Mouse (Mus musculus): ENCODE data around the gene Lrrfip2. TPM values are rescaled to one million over a fixed set of nuclear protein-coding genes. Genes with fewer than 3 reads are reported as not detected.

Gene Lrrfip2
- total and polyA plus RNA-seq, 2 experiments from 2014 or later: 38.9 to 41.7 TPM

- H3K4me2 ChIP-seq (ENCODE audit: low read depth): no peak overlapping the region
- ATAC-seq (no peak), DNase-seq (peak; percentile 7)
- H3K27me3 ChIP-seq (ENCODE audit: insufficient read depth, low read length): no peaks in the 10 kb centered on the region
- H3K27ac ChIP-seq (ENCODE audit: low read depth, low read length): no peak overlapping the region
- no peaks in the 10 kb centered on the region for H3K4me1 ChIP-seq (ENCODE audit: insufficient read depth)
- no peak overlapping the region for H3K9ac ChIP-seq
- H3K36me3 ChIP-seq (ENCODE audit: insufficient read depth): peaks cover 59% of the 10 kb centered on the region
- peak; percentile 52 for TF ChIP-seq CTCF (IDR thresholded peaks at IDR 0.05; ENCODE audit: low read depth)
- WGBS: 78% methylated on average over 7 of the region's 7 CpGs
- no peaks in the 10 kb centered on the region for H3K9me3 ChIP-seq (ENCODE audit: low read length)
- H3K4me3 ChIP-seq (ENCODE audit: low read depth, low read length): no peak overlapping the region
Observed at GRCm38 (mm10) chr9:111252161-111252869, 134.9 kb downstream of the Lrrfip2 start.

- ATAC-seq (peak; percentile 79), DNase-seq (peak; percentile 45)
- Histone ChIP-seq H3K4me1 (ENCODE audit: insufficient read depth) (no peaks in the 10 kb centered on the region), H3K27me3 (ENCODE audit: insufficient read depth, low read length) (no peaks in the 10 kb centered on the region), H3K9ac (no peak overlapping the region), H3K9me3 (ENCODE audit: low read length) (no peaks in the 10 kb centered on the region), H3K4me3 (ENCODE audit: low read depth, low read length) (no peak overlapping the region), H3K36me3 (ENCODE audit: insufficient read depth) (peaks cover 49% of the 10 kb centered on the region), H3K27ac (ENCODE audit: low read depth, low read length) (no peak overlapping the region), H3K4me2 (ENCODE audit: low read depth) (no peak overlapping the region)
- no peak for TF ChIP-seq CTCF (IDR thresholded peaks at IDR 0.05; ENCODE audit: low read depth)
- WGBS: 29% methylated on average over 1 of the region's 1 CpGs
Observed at GRCm38 (mm10) chr9:111260360-111260985, 143.1 kb downstream of the Lrrfip2 start.

GRCm38 (mm10) chr9:111261356-111261755 is 144.0 kb downstream of the Lrrfip2 start:
- H3K36me3 ChIP-seq (ENCODE audit: insufficient read depth): peaks cover 46% of the 10 kb centered on the region
- TF ChIP-seq CTCF (IDR thresholded peaks at IDR 0.05; ENCODE audit: low read depth): no peak
- ATAC-seq (no peak), DNase-seq (no peak)
- H3K9me3 ChIP-seq (ENCODE audit: low read length): no peaks in the 10 kb centered on the region
- WGBS: 96% methylated on average over 4 of the region's 4 CpGs
- H3K27me3 ChIP-seq (ENCODE audit: insufficient read depth, low read length): no peaks in the 10 kb centered on the region
- no peaks in the 10 kb centered on the region for H3K4me1 ChIP-seq (ENCODE audit: insufficient read depth)
- no peak overlapping the region for H3K4me3 ChIP-seq (ENCODE audit: low read depth, low read length)
- H3K4me2 ChIP-seq (ENCODE audit: low read depth): no peak overlapping the region
- no peak overlapping the region for H3K9ac ChIP-seq
- H3K27ac ChIP-seq (ENCODE audit: low read depth, low read length): no peak overlapping the region

- no peak for TF ChIP-seq CTCF (IDR thresholded peaks at IDR 0.05; ENCODE audit: low read depth)
- no peak overlapping the region for H3K27ac ChIP-seq (ENCODE audit: low read depth, low read length)
- H3K36me3 ChIP-seq (ENCODE audit: insufficient read depth): peaks cover 22% of the 10 kb centered on the region
- WGBS: 96% methylated on average over 2 of the region's 2 CpGs
- no peak overlapping the region for H3K4me3 ChIP-seq (ENCODE audit: low read depth, low read length)
- no peak for DNase-seq
- no peak overlapping the region for H3K9ac ChIP-seq
- H3K9me3 ChIP-seq (ENCODE audit: low read length): no peaks in the 10 kb centered on the region
- peaks cover 10% of the 10 kb centered on the region; the same call in 1 of the 2 replicates for H3K4me1 ChIP-seq (ENCODE audit: insufficient read depth)
- no peak for ATAC-seq
- H3K27me3 ChIP-seq (ENCODE audit: insufficient read depth, low read length): no peaks in the 10 kb centered on the region
- no peak overlapping the region for H3K4me2 ChIP-seq (ENCODE audit: low read depth)
Observed at GRCm38 (mm10) chr9:111267998-111268397, 150.6 kb downstream of the Lrrfip2 start.

- Histone ChIP-seq H3K27ac (ENCODE audit: low read depth, low read length) (peak overlapping the region; percentile 91), H3K4me1 (ENCODE audit: insufficient read depth) (peaks cover 33% of the 10 kb centered on the region), H3K9me3 (ENCODE audit: low read length) (no peaks in the 10 kb centered on the region), H3K4me3 (ENCODE audit: low read depth, low read length) (peak overlapping the region; percentile 57), H3K36me3 (ENCODE audit: insufficient read depth) (peaks cover 18% of the 10 kb centered on the region), H3K4me2 (ENCODE audit: low read depth) (peak overlapping the region; percentile 68), H3K9ac (peak overlapping the region; percentile 56), H3K27me3 (ENCODE audit: insufficient read depth, low read length) (no peaks in the 10 kb centered on the region)
- DNase-seq (no peak), ATAC-seq (no peak)
- no peak for TF ChIP-seq CTCF (IDR thresholded peaks at IDR 0.05; ENCODE audit: low read depth)
- 15% methylated on average over 5 of the region's 5 CpGs for WGBS
Observed at GRCm38 (mm10) chr9:111270606-111271005, 153.2 kb downstream of the Lrrfip2 start.

- peaks cover 38% of the 10 kb centered on the region for H3K4me1 ChIP-seq (ENCODE audit: insufficient read depth)
- peak overlapping the region; percentile 57 for H3K4me3 ChIP-seq (ENCODE audit: low read depth, low read length)
- ATAC-seq (peak; percentile 79), DNase-seq (no peak)
- H3K36me3 ChIP-seq (ENCODE audit: insufficient read depth): peaks cover 18% of the 10 kb centered on the region
- peak overlapping the region; percentile 68 for H3K4me2 ChIP-seq (ENCODE audit: low read depth)
- H3K9me3 ChIP-seq (ENCODE audit: low read length): no peaks in the 10 kb centered on the region
- no peak for TF ChIP-seq CTCF (IDR thresholded peaks at IDR 0.05; ENCODE audit: low read depth)
- WGBS: 2% methylated on average over 32 of the region's 32 CpGs
- H3K9ac ChIP-seq: peak overlapping the region; percentile 56
- H3K27me3 ChIP-seq (ENCODE audit: insufficient read depth, low read length): no peaks in the 10 kb centered on the region
- peak overlapping the region; percentile 91 for H3K27ac ChIP-seq (ENCODE audit: low read depth, low read length)
Observed at GRCm38 (mm10) chr9:111271056-111271433, 153.7 kb downstream of the Lrrfip2 start.

Data from forebrain, postnatal 0 days (tissue).